Mouse (Mus musculus): ENCODE measurements around the gene Alpl. TPM values are rescaled to one million over a fixed set of nuclear protein-coding genes. Genes with fewer than 3 reads are reported as not detected.

Gene Alpl
- total RNA-seq, 2 experiments from 2014 or later, result 4.3 to 7.0 TPM

GRCm38 (mm10) chr4:137699264-137700211 is 96.6 kb downstream of the Alpl start:
- no peak for DNase-seq
- intact Hi-C loops (cut with DNase I; ENCODE audit: low total_unique reads), result no loop called here

- DNase-seq, result no peak
These were observed 97.9 kb downstream of the Alpl start for GRCm38 (mm10) chr4:137698076-137698985.

GRCm38 (mm10) chr4:137697156-137697885 is 98.9 kb downstream of the Alpl start:
- DNase-seq, result no peak
- intact Hi-C loops (cut with DNase I; ENCODE audit: low total_unique reads), result no loop called here

More at GRCm38 (mm10) chr4:137698076-137698985, 97.9 kb downstream of the Alpl start:
- intact Hi-C loops (cut with DNase I; ENCODE audit: low total_unique reads), result no loop called here

- no peak for DNase-seq
- intact Hi-C loops (cut with DNase I; ENCODE audit: low total_unique reads), result no loop called here
These were observed 100.3 kb downstream of the Alpl start for GRCm38 (mm10) chr4:137695900-137696299.

- no peak for DNase-seq
- intact Hi-C loops (cut with DNase I; ENCODE audit: low total_unique reads), result no loop called here
These were observed 100.9 kb downstream of the Alpl start for GRCm38 (mm10) chr4:137695300-137695699.

GRCm38 (mm10) chr4:137692107-137692902 is 103.9 kb downstream of the Alpl start:
- intact Hi-C loops (cut with DNase I; ENCODE audit: low total_unique reads), result no loop called here

More at GRCm38 (mm10) chr4:137692107-137692902, 103.9 kb downstream of the Alpl start:
- DNase-seq, result no peak

Other genes with a start within 250 kb of the Alpl start
- gene Ldlrad2, start 221.8 kb downstream of the Alpl start, total RNA-seq (2021), result not detected
- 10 to 100 TPM; 20.1 to 24.4 TPM for gene Usp48, start 202.6 kb downstream of the Alpl start, total RNA-seq (2021)
- gene Rap1gap, start 131.7 kb downstream of the Alpl start, total RNA-seq (2021), result 1 to 10 TPM; 4.1 to 4.8 TPM
- 10 to 100 TPM; 50.0 to 57.7 TPM for gene Ece1, start 65.9 kb upstream of the Alpl start, total RNA-seq (2021)
- gene Eif4g3, start 196.6 kb upstream of the Alpl start, total RNA-seq (2021), result 10 to 100 TPM; 95.2 to 98.9 TPM